Mouse (Mus musculus): Measurements from ENCODE around the gene Synm. TPM values are rescaled to one million over a fixed set of nuclear protein-coding genes. Genes with fewer than 3 reads are reported as not detected.

Synm gene
- 2.3 and 2.4 TPM in 2 replicates for polyA plus RNA-seq (2014; fragmentation: Nextera tagmentation; extraction: Ambion mirVana)

DNA sequence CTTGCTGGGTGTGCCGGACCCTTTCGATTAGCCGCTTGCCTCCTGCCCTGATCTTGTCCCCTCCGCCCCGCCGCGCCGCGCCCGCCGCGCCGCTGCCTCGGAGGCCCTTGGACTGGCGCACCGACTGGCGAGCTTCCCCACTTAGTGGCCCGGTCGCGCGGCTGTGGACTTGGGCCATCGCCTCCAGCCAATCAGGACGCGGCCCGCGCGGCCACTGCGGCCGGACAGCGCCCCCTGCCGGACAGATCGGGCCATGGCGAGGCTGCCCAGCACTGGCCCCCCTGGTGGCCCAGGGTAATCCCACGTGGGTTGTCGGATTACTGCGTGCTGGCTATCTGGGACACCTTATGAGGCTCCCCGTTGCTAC is at the start of gene Synm:
Gene Synm, minus strand, starts transcription at position 114 of the 367 bp plus-strand sequence.
- Histone ChIP-seq H3K4me1 (replicated peaks; ENCODE audit: control insufficient read depth, insufficient read depth, low read length) (peaks cover 5% of the 10 kb centered on the region; the same call in 1 of the 2 replicates), H3K27me3 (ENCODE audit: control insufficient read depth, insufficient read depth, low read length) (peaks cover 6% of the 10 kb centered on the region), H3K27ac (ENCODE audit: low read depth, low read length) (0 out of 2 replicates have a peak within 1 kb of the TSS, but pooled peaks have one; percentile 24)

DNA sequence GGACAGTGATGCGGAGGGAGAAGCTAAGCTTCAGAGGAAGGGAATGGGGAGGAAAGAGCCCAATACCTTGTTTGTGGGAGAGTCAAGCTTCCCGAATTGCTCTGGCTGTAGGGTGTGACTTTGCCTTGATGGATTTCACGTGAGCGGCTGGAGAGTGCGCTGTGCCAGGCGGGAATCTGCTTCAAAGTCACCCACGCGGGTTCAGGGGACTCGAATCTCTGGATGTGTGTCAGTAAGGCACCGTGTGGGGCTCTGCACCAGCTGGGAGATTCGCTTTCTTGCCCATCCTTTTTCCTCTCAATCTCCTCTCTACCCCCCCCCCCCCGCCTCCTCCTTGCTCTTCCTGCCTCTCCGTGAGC is 44.3 kb upstream of the Synm start:
- H3K4me2 ChIP-seq (replicated peaks; ENCODE audit: low read depth, low read length): peak overlapping the region; percentile 59
- no peak overlapping the region for H3K27ac ChIP-seq (ENCODE audit: low read depth, low read length)
- 0 out of 2 replicates have a peak overlapping the region, but pooled peaks have one; percentile 7 for H3K9ac ChIP-seq (ENCODE audit: low read depth, low read length)
- 14% methylated on average over 12 of the region's 13 CpGs for WGBS
- no peaks in the 10 kb centered on the region for H3K27me3 ChIP-seq (ENCODE audit: control insufficient read depth, insufficient read depth, low read length)
- no peaks in the 10 kb centered on the region for H3K36me3 ChIP-seq (ENCODE audit: control insufficient read depth, insufficient read depth, low read length)
- peak overlapping the region; percentile 29 for H3K4me3 ChIP-seq (ENCODE audit: low read depth, low read length)
- no peaks in the 10 kb centered on the region for H3K9me3 ChIP-seq (ENCODE audit: control insufficient read depth, low read length)
- ATAC-seq (ENCODE audit: low FRiP score): peak; percentile 56; the same call in 1 of the 2 replicates
- no peak for DNase-seq (ENCODE audit: low spot score)
- H3K4me1 ChIP-seq (replicated peaks; ENCODE audit: control insufficient read depth, insufficient read depth, low read length): no peaks in the 10 kb centered on the region

More for the DNA sequence above, at the start of gene Synm:
- ATAC-seq (ENCODE audit: low FRiP score): peak; percentile 92
- Histone ChIP-seq H3K9me3 (ENCODE audit: control insufficient read depth, low read length) (no peaks in the 10 kb centered on the region), H3K9ac (ENCODE audit: low read depth, low read length) (peak within 1 kb of the TSS; percentile 53), H3K4me2 (replicated peaks; ENCODE audit: low read depth, low read length) (peak within 1 kb of the TSS; percentile 100), H3K4me3 (ENCODE audit: low read depth, low read length) (peak within 1 kb of the TSS; percentile 57), H3K36me3 (ENCODE audit: control insufficient read depth, insufficient read depth, low read length) (no peaks in the 10 kb centered on the region)
- WGBS: 1% methylated on average over 32 of the region's 37 CpGs
- peak; percentile 96 for DNase-seq (ENCODE audit: low spot score)

- H3K4me3 ChIP-seq (ENCODE audit: low read depth, low read length): peak overlapping the region; percentile 29
- WGBS: 14% methylated on average over 28 of the region's 28 CpGs
- peak overlapping the region; percentile 59 for H3K4me2 ChIP-seq (replicated peaks; ENCODE audit: low read depth, low read length)
- ATAC-seq (ENCODE audit: low FRiP score) (peak; percentile 74; the same call in 1 of the 2 replicates), DNase-seq (ENCODE audit: low spot score) (peak; percentile 92)
- H3K4me1 ChIP-seq (replicated peaks; ENCODE audit: control insufficient read depth, insufficient read depth, low read length): no peaks in the 10 kb centered on the region
- H3K36me3 ChIP-seq (ENCODE audit: control insufficient read depth, insufficient read depth, low read length): no peaks in the 10 kb centered on the region
- no peak overlapping the region for H3K27ac ChIP-seq (ENCODE audit: low read depth, low read length)
- no peaks in the 10 kb centered on the region for H3K9me3 ChIP-seq (ENCODE audit: control insufficient read depth, low read length)
- no peak overlapping the region for H3K9ac ChIP-seq (ENCODE audit: low read depth, low read length)
- H3K27me3 ChIP-seq (ENCODE audit: control insufficient read depth, insufficient read depth, low read length): no peaks in the 10 kb centered on the region
These were observed 43.7 kb upstream of the Synm start for GRCm38 (mm10) chr7:67803015-67803856.

- Histone ChIP-seq H3K9ac (ENCODE audit: low read depth, low read length) (no peak overlapping the region), H3K27ac (ENCODE audit: low read depth, low read length) (no peak overlapping the region), H3K36me3 (ENCODE audit: control insufficient read depth, insufficient read depth, low read length) (no peaks in the 10 kb centered on the region), H3K9me3 (ENCODE audit: control insufficient read depth, low read length) (no peaks in the 10 kb centered on the region), H3K4me1 (replicated peaks; ENCODE audit: control insufficient read depth, insufficient read depth, low read length) (no peaks in the 10 kb centered on the region), H3K27me3 (ENCODE audit: control insufficient read depth, insufficient read depth, low read length) (no peaks in the 10 kb centered on the region), H3K4me3 (ENCODE audit: low read depth, low read length) (no peak overlapping the region), H3K4me2 (replicated peaks; ENCODE audit: low read depth, low read length) (no peak overlapping the region)
- DNase-seq (ENCODE audit: low spot score) (no peak), ATAC-seq (ENCODE audit: low FRiP score) (no peak)
- WGBS: 62% methylated on average over 4 of the region's 4 CpGs
These were observed 41.5 kb upstream of the Synm start for GRCm38 (mm10) chr7:67801022-67801421.

DNA sequence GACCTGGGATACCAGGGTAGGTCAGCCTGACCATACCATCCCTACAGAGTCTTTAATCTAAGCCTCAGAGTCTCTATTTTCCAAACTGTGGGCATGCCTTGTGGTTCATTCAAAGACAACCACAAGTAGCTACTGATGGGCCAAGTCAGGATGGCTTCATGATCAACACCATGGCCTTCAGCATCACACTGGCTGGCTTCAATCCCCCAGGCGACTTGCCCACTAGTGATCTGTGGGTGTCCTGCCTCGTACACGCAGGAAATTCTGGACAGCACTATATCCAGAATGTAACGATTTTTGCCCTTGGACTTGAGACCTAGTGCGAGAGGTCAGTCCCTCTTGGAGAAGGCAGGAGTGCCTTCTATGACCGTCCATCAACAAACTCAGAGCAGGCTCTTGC is 41.0 kb upstream of the Synm start:
- no peaks in the 10 kb centered on the region for H3K4me1 ChIP-seq (replicated peaks; ENCODE audit: control insufficient read depth, insufficient read depth, low read length)
- ATAC-seq (ENCODE audit: low FRiP score): no peak

GRCm38 (mm10) chr7:67798476-67798875 is 38.9 kb upstream of the Synm start:
- Histone ChIP-seq H3K27ac (ENCODE audit: low read depth, low read length) (no peak overlapping the region), H3K4me2 (replicated peaks; ENCODE audit: low read depth, low read length) (no peak overlapping the region), H3K9ac (ENCODE audit: low read depth, low read length) (no peak overlapping the region), H3K4me3 (ENCODE audit: low read depth, low read length) (no peak overlapping the region), H3K27me3 (ENCODE audit: control insufficient read depth, insufficient read depth, low read length) (no peaks in the 10 kb centered on the region), H3K36me3 (ENCODE audit: control insufficient read depth, insufficient read depth, low read length) (no peaks in the 10 kb centered on the region), H3K9me3 (ENCODE audit: control insufficient read depth, low read length) (no peaks in the 10 kb centered on the region), H3K4me1 (replicated peaks; ENCODE audit: control insufficient read depth, insufficient read depth, low read length) (no peaks in the 10 kb centered on the region)
- DNase-seq (ENCODE audit: low spot score) (no peak), ATAC-seq (ENCODE audit: low FRiP score) (no peak)
- WGBS: 88% methylated on average over 4 of the region's 4 CpGs

More for the DNA sequence above, 41.0 kb upstream of the Synm start:
- H3K27me3 ChIP-seq (ENCODE audit: control insufficient read depth, insufficient read depth, low read length): no peaks in the 10 kb centered on the region
- H3K9me3 ChIP-seq (ENCODE audit: control insufficient read depth, low read length): no peaks in the 10 kb centered on the region
- no peak overlapping the region for H3K9ac ChIP-seq (ENCODE audit: low read depth, low read length)
- no peak overlapping the region for H3K27ac ChIP-seq (ENCODE audit: low read depth, low read length)
- no peak overlapping the region for H3K4me3 ChIP-seq (ENCODE audit: low read depth, low read length)
- WGBS: 88% methylated on average over 6 of the region's 6 CpGs
- DNase-seq (ENCODE audit: low spot score): no peak
- no peak overlapping the region for H3K4me2 ChIP-seq (replicated peaks; ENCODE audit: low read depth, low read length)
- no peaks in the 10 kb centered on the region for H3K36me3 ChIP-seq (ENCODE audit: control insufficient read depth, insufficient read depth, low read length)

GRCm38 (mm10) chr7:67797065-67797464 is 37.5 kb upstream of the Synm start:
- ATAC-seq (ENCODE audit: low FRiP score) (no peak), DNase-seq (ENCODE audit: low spot score) (no peak)
- H3K27ac ChIP-seq (ENCODE audit: low read depth, low read length): no peak overlapping the region
- 40% methylated on average over 8 of the region's 8 CpGs for WGBS
- H3K4me1 ChIP-seq (replicated peaks; ENCODE audit: control insufficient read depth, insufficient read depth, low read length): no peaks in the 10 kb centered on the region
- H3K4me3 ChIP-seq (ENCODE audit: low read depth, low read length): no peak overlapping the region
- H3K27me3 ChIP-seq (ENCODE audit: control insufficient read depth, insufficient read depth, low read length): no peaks in the 10 kb centered on the region
- no peak overlapping the region for H3K9ac ChIP-seq (ENCODE audit: low read depth, low read length)
- no peaks in the 10 kb centered on the region for H3K9me3 ChIP-seq (ENCODE audit: control insufficient read depth, low read length)
- no peak overlapping the region for H3K4me2 ChIP-seq (replicated peaks; ENCODE audit: low read depth, low read length)
- no peaks in the 10 kb centered on the region for H3K36me3 ChIP-seq (ENCODE audit: control insufficient read depth, insufficient read depth, low read length)

- no peak for ATAC-seq (ENCODE audit: low FRiP score)
These were observed 33.9 kb upstream of the Synm start for GRCm38 (mm10) chr7:67793449-67793848.

DNA sequence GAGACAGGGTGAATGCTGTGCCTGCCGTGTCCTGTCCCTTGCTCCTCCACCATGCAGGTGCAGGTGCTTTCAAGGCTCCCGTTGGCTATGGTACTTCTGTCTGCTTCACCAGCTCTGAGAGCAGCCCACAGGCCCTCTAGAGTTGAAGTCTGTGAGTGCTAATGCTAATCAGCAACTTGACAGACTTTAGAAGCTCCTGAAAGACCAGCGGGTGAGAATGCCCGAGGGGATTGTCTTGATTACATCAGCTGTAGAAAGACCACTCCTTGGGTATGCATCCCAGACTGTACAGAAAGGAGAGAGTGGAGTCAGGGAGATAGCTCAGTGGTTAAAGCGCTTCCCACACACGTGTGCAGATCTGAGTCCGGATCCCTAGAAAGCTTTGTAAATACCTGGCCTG is 31.7 kb upstream of the Synm start:
- DNase-seq (ENCODE audit: low spot score): no peak
- no peak for ATAC-seq (ENCODE audit: low FRiP score)
- no peak overlapping the region for H3K9ac ChIP-seq (ENCODE audit: low read depth, low read length)
- H3K27ac ChIP-seq (ENCODE audit: low read depth, low read length): no peak overlapping the region
- no peaks in the 10 kb centered on the region for H3K9me3 ChIP-seq (ENCODE audit: control insufficient read depth, low read length)
- H3K27me3 ChIP-seq (ENCODE audit: control insufficient read depth, insufficient read depth, low read length): no peaks in the 10 kb centered on the region
- no peaks in the 10 kb centered on the region for H3K4me1 ChIP-seq (replicated peaks; ENCODE audit: control insufficient read depth, insufficient read depth, low read length)
- WGBS: 69% methylated on average over 7 of the region's 7 CpGs
- H3K36me3 ChIP-seq (ENCODE audit: control insufficient read depth, insufficient read depth, low read length): no peaks in the 10 kb centered on the region
- H3K4me2 ChIP-seq (replicated peaks; ENCODE audit: low read depth, low read length): no peak overlapping the region
- no peak overlapping the region for H3K4me3 ChIP-seq (ENCODE audit: low read depth, low read length)

More at GRCm38 (mm10) chr7:67793449-67793848, 33.9 kb upstream of the Synm start:
- 77% methylated on average over 7 of the region's 7 CpGs for WGBS
- Histone ChIP-seq H3K9ac (ENCODE audit: low read depth, low read length) (no peak overlapping the region), H3K27ac (ENCODE audit: low read depth, low read length) (no peak overlapping the region), H3K4me2 (replicated peaks; ENCODE audit: low read depth, low read length) (no peak overlapping the region), H3K4me1 (replicated peaks; ENCODE audit: control insufficient read depth, insufficient read depth, low read length) (no peaks in the 10 kb centered on the region), H3K4me3 (ENCODE audit: low read depth, low read length) (no peak overlapping the region), H3K36me3 (ENCODE audit: control insufficient read depth, insufficient read depth, low read length) (no peaks in the 10 kb centered on the region), H3K9me3 (ENCODE audit: control insufficient read depth, low read length) (no peaks in the 10 kb centered on the region), H3K27me3 (ENCODE audit: control insufficient read depth, insufficient read depth, low read length) (no peaks in the 10 kb centered on the region)
- no peak for DNase-seq (ENCODE audit: low spot score)
